ENCODE assay signal across 18 mouse cellular contexts in genomic region chr5:91618661-91619173, GRCm38 (mm10).
"Had no signal": no experiment of that assay in that cellular context is flagged by ENCODE, and none has a peak within 500 bp of the region (broad histone marks: within the 10 kb centered on the region; RNA-seq: fewer than 3 reads in every experiment).

No protein-coding gene starts in this region.

- DNase-seq: kidney, adult 2 months; kidney, postnatal 10 days; kidney, postnatal 36 days; layer of hippocampus, adult 9-11 months; liver; liver, embryonic 13.5 days; lung, embryonic 14.5 days; midbrain, embryonic 14.5 days; right cerebral cortex, adult 18-20 months; right cerebral cortex, postnatal 14 days; right cerebral cortex, postnatal 4 days; thymus, adult 18-20 months; thymus, postnatal 36 days had no signal

- H3K9ac ChIP-seq: kidney, embryonic 15.5 days; limb, embryonic 13.5 days; liver, embryonic 13.5 days; lung, embryonic 14.5 days had no signal

- H3K27me3 ChIP-seq: kidney, embryonic 15.5 days; limb, embryonic 13.5 days; liver, embryonic 13.5 days had no signal

- H3K4me2 ChIP-seq: kidney, embryonic 15.5 days; limb, embryonic 13.5 days; liver, embryonic 13.5 days; lung, embryonic 14.5 days had no signal

- H3K4me1 ChIP-seq: kidney, embryonic 15.5 days; limb, embryonic 10.5 days; midbrain, embryonic 10.5 days had no signal

- H3K36me3 ChIP-seq: kidney, embryonic 15.5 days; limb, embryonic 10.5 days; limb, embryonic 13.5 days; liver, embryonic 13.5 days; midbrain, embryonic 10.5 days had no signal

- H3K9me3 ChIP-seq: kidney, embryonic 15.5 days; limb, embryonic 10.5 days; limb, embryonic 13.5 days; liver, embryonic 13.5 days; midbrain, embryonic 10.5 days had no signal

- H3K4me3 ChIP-seq: kidney, embryonic 15.5 days; limb, embryonic 10.5 days; limb, embryonic 13.5 days; liver, embryonic 13.5 days; midbrain, embryonic 10.5 days had no signal

- H3K27ac ChIP-seq: kidney, embryonic 15.5 days; limb, embryonic 10.5 days; limb, embryonic 13.5 days; liver, embryonic 13.5 days; macrophage; midbrain, embryonic 10.5 days had no signal
